Mouse (Mus musculus) kidney, adult 2 months (tissue): ENCODE data around the gene Ranbp3l. TPM values are rescaled to one million over a fixed set of nuclear protein-coding genes. Genes with fewer than 3 reads are reported as not detected.
A peak's percentile ranks its signal among the peaks of the same experiment; 100 is the strongest.

Experiments used
- DNase-seq: peaks from one replicate; pipeline ENCODE4 v3.0.0; 2021
- H3K27ac ChIP-seq: fragments of 200-500 bp; 2 replicates; pipeline ENCODE4 v1.5.1; 2012; ENCODE audit warnings: low read depth, low read length, control low read depth, inconsistent platforms; ENCODE audit not compliant: insufficient read depth
- H3K27me3 ChIP-seq: fragments of 200-500 bp; replicated peaks from 2 replicates; pipeline ENCODE4 v1.6.1; 2012; ENCODE audit warnings: mild to moderate bottlenecking, moderate library complexity, low read length, inconsistent platforms; ENCODE audit not compliant: control insufficient read depth, insufficient read depth
- H3K36me3 ChIP-seq: fragments of 200-500 bp; 2 replicates; pipeline ENCODE4 v1.6.1; 2012; ENCODE audit warnings: mild to moderate bottlenecking, moderate library complexity, low read length, inconsistent platforms; ENCODE audit not compliant: control insufficient read depth, insufficient read depth
- H3K4me1 ChIP-seq: fragments of 200-500 bp; 2 replicates; pipeline ENCODE4 v1.6.1; 2011; ENCODE audit warnings: low read length; ENCODE audit not compliant: control insufficient read depth, insufficient read depth
- H3K4me3 ChIP-seq: fragments of 200-500 bp; 2 replicates; pipeline ENCODE4 v1.5.1; 2011; ENCODE audit warnings: mild to moderate bottlenecking, low read depth, low read length, control low read depth; ENCODE audit not compliant: insufficient read depth
- CTCF ChIP-seq: fragments of 200-500 bp; conservative IDR thresholded peaks from 2 replicates; pipeline ENCODE4 v1.5.1; 2011; ENCODE audit warnings: low read depth, mild to moderate bottlenecking, control low read depth, low read length, moderate library complexity, mixed read lengths; ENCODE audit not compliant: insufficient read depth, insufficient read length
- POLR2A ChIP-seq: fragments of 200-500 bp; IDR thresholded peaks from one replicate; pipeline ENCODE4 v1.6.1; 2011; ENCODE audit warnings: low read depth, low read length, control low read depth
- WGBS: fragments of 180-500 bp; shearing (Covaris S2); methylation state at CpG from one replicate; pipeline ENCODE4 v1.1.7; 2018; 5-methylcytosine and 5-hydroxymethylcytosine counted together
- polyA plus RNA-seq: library from polyadenylated mRNA; depleted of rRNA; stranded (reverse); fragments of >200 nt; gene quantifications from 2 replicates; pipeline ENCODE4 v1.2.3, GENCODE M21; 2012; rRNA removed

Gene Ranbp3l
- 17.8 and 26.1 TPM in 2 replicates for polyA plus RNA-seq

- 21% methylated on average over 18 of the region's 18 CpGs for WGBS
- Histone ChIP-seq H3K36me3 (no peaks in the 10 kb centered on the region), H3K27ac (peak within 1 kb of the TSS; percentile 96), H3K4me1 (peaks cover 10% of the 10 kb centered on the region; the same call in 1 of the 2 replicates), H3K27me3 (no peaks in the 10 kb centered on the region), H3K4me3 (peak within 1 kb of the TSS; percentile 70)
- peak; percentile 86 for DNase-seq
- TF ChIP-seq CTCF (no peak), POLR2A (no peak)
Observed at GRCm38 (mm10) chr15:8967573-8968228, at the start of gene Ranbp3l. TSS of gene Ranbp3l (plus strand) at chr15:8967949.

- WGBS, result 72% methylated on average over 1 of the region's 1 CpGs
- H3K27ac ChIP-seq, result no peak overlapping the region
- H3K4me1 ChIP-seq, result peaks cover under 1% of the 10 kb centered on the region; the same call in 1 of the 2 replicates
- H3K4me3 ChIP-seq, result no peak overlapping the region
- no peak for DNase-seq
- no peaks in the 10 kb centered on the region for H3K36me3 ChIP-seq
- no peak for TF ChIP-seq CTCF
- TF ChIP-seq POLR2A, result no peak
- no peaks in the 10 kb centered on the region for H3K27me3 ChIP-seq
Observed at GRCm38 (mm10) chr15:8930061-8930460, 37.7 kb upstream of the Ranbp3l start.

- WGBS, result 84% methylated on average over 3 of the region's 3 CpGs
- Histone ChIP-seq H3K4me1 (peaks cover 5% of the 10 kb centered on the region; the same call in 1 of the 2 replicates), H3K27me3 (no peaks in the 10 kb centered on the region), H3K27ac (no peak overlapping the region; the same call in 1 of the 2 replicates), H3K4me3 (no peak overlapping the region), H3K36me3 (no peaks in the 10 kb centered on the region)
- no peak for TF ChIP-seq POLR2A
- TF ChIP-seq CTCF, result no peak
- no peak for DNase-seq
Observed at GRCm38 (mm10) chr15:8936911-8937310, 30.8 kb upstream of the Ranbp3l start.

GRCm38 (mm10) chr15:8940861-8941260, 26.9 kb upstream of the Ranbp3l start:
- peak; percentile 60 for DNase-seq
- peak overlapping the region; percentile 77 for H3K27ac ChIP-seq
- 48% methylated on average over 5 of the region's 5 CpGs for WGBS

GRCm38 (mm10) chr15:8950856-8951255, 16.9 kb upstream of the Ranbp3l start:
- TF ChIP-seq POLR2A, result no peak
- no peak for TF ChIP-seq CTCF
- Histone ChIP-seq H3K4me3 (no peak overlapping the region), H3K4me1 (no peaks in the 10 kb centered on the region), H3K27me3 (no peaks in the 10 kb centered on the region), H3K36me3 (no peaks in the 10 kb centered on the region), H3K27ac (peak overlapping the region; percentile 60)
- peak; percentile 59 for DNase-seq
- 51% methylated on average over 4 of the region's 4 CpGs for WGBS

More at GRCm38 (mm10) chr15:8940861-8941260, 26.9 kb upstream of the Ranbp3l start:
- Histone ChIP-seq H3K4me1 (peaks cover 2% of the 10 kb centered on the region; the same call in 1 of the 2 replicates), H3K27me3 (no peaks in the 10 kb centered on the region), H3K36me3 (no peaks in the 10 kb centered on the region), H3K4me3 (no peak overlapping the region)
- no peak for TF ChIP-seq CTCF
- TF ChIP-seq POLR2A, result no peak

GRCm38 (mm10) chr15:8963323-8963722, 4.4 kb upstream of the Ranbp3l start:
- TF ChIP-seq CTCF (peak; percentile 79), POLR2A (no peak)
- Histone ChIP-seq H3K4me1 (peaks cover 6% of the 10 kb centered on the region; the same call in 1 of the 2 replicates), H3K36me3 (no peaks in the 10 kb centered on the region), H3K4me3 (no peak overlapping the region), H3K27ac (no peak overlapping the region), H3K27me3 (no peaks in the 10 kb centered on the region)
- 48% methylated on average over 2 of the region's 2 CpGs for WGBS
- DNase-seq, result peak; percentile 82

- TF ChIP-seq CTCF, result no peak
- no peak for TF ChIP-seq POLR2A
- Histone ChIP-seq H3K36me3 (no peaks in the 10 kb centered on the region), H3K27me3 (no peaks in the 10 kb centered on the region), H3K4me3 (peak overlapping the region; percentile 52), H3K4me1 (peaks cover 10% of the 10 kb centered on the region; the same call in 1 of the 2 replicates), H3K27ac (peak overlapping the region; percentile 96)
- WGBS, result 28% methylated on average over 14 of the region's 14 CpGs
- peak; percentile 89 for DNase-seq
Observed at GRCm38 (mm10) chr15:8968229-8968595, 463 bp downstream of the Ranbp3l start.
